Comparison of ENCODE assay signal across 9 mouse cellular contexts in genomic region chr9:83834748-83835313, GRCm38 (mm10). TPM values are rescaled to one million over a fixed set of nuclear protein-coding genes. Genes with fewer than 3 reads are reported as not detected.
DNase-seq lines count a peak whose midpoint lies in the region; ATAC-seq and TF ChIP-seq lines count a peak whose summit lies in the region.
"Had no signal": no experiment of that assay in that cellular context is flagged by ENCODE, and none has a peak within 500 bp of the region (broad histone marks: within the 10 kb centered on the region; RNA-seq: fewer than 3 reads in every experiment).

No protein-coding gene starts in this region.

- intact Hi-C loops in gastrocnemius, postnatal 36 days (cut with DNase I): loop anchor here (5.0 kb wide), 1 partner anchor 87 kb away; no protein-coding TSS in a partner anchor

- no peak overlapping the region for H3K27ac ChIP-seq in embryonic fibroblast, embryonic 13.5 days (ENCODE audit: insufficient read depth, low read length)
- no peak overlapping the region for H3K27ac ChIP-seq in limb, embryonic 11.5 days (replicated peaks; ENCODE audit: low read depth, low read length)
- H3K27ac ChIP-seq in small intestine, adult 2 months (ENCODE audit: insufficient read depth, low read depth, low read length): no peak overlapping the region

- no peak for TF ChIP-seq CTCF in lung, adult 2 months (IDR thresholded peaks at IDR 0.05; ENCODE audit: insufficient read depth, low read length)
- TF ChIP-seq CTCF in embryonic fibroblast, embryonic 13.5 days (IDR thresholded peaks at IDR 0.05; ENCODE audit: borderline replicate concordance, insufficient read depth, low read length): no peak
- TF ChIP-seq CTCF in small intestine, adult 2 months (IDR thresholded peaks at IDR 0.05; ENCODE audit: extremely low read depth, insufficient read length, insufficient replicate concordance, low read depth, low read length): no peak

- peak; percentile 85; the same call in 1 of the 2 replicates for ATAC-seq in limb, embryonic 11.5 days (ENCODE audit: insufficient number of reproducible peaks, low FRiP score, low TSS enrichment, low read depth)

- peak overlapping the region; percentile 96 for H3K4me3 ChIP-seq in lung, adult 2 months (replicated peaks; ENCODE audit: extremely low read depth, low read depth, low read length)
- peak overlapping the region; percentile 80 for H3K4me3 ChIP-seq in embryonic fibroblast, embryonic 13.5 days (ENCODE audit: insufficient read depth, low read length)
- H3K4me3 ChIP-seq in limb, embryonic 11.5 days (ENCODE audit: low read depth, low read length): peak overlapping the region; percentile 72
- H3K4me3 ChIP-seq in small intestine, adult 2 months (ENCODE audit: low read depth, low read length): peak overlapping the region; percentile 78

- no peaks in the 10 kb centered on the region for H3K27me3 ChIP-seq in limb, embryonic 11.5 days (ENCODE audit: control insufficient read depth, insufficient read depth, low read length)
- no peaks in the 10 kb centered on the region for H3K27me3 ChIP-seq in small intestine, adult 2 months (ENCODE audit: control insufficient read depth, insufficient read depth, low read length)

- H3K9ac ChIP-seq in limb, embryonic 11.5 days (ENCODE audit: low read length): peak overlapping the region; percentile 72

- no peak for TF ChIP-seq POLR2A in lung, adult 2 months (IDR thresholded peaks at IDR 0.05; ENCODE audit: borderline replicate concordance, extremely low read depth, low read depth, low read length)
- TF ChIP-seq POLR2A in embryonic fibroblast, embryonic 13.5 days (IDR thresholded peaks at IDR 0.05; ENCODE audit: low read depth, low read length): no peak
- TF ChIP-seq POLR2A in small intestine, adult 2 months (IDR thresholded peaks at IDR 0.05; ENCODE audit: low read depth, low read length): no peak

- no peaks in the 10 kb centered on the region for H3K9me3 ChIP-seq in limb, embryonic 11.5 days (ENCODE audit: control insufficient read depth, low read length)

- H3K4me2 ChIP-seq in limb, embryonic 11.5 days (ENCODE audit: low read depth, severe bottlenecking): peak overlapping the region; percentile 57

- DNase-seq in lung, adult 2 months: no peak
- no peak for DNase-seq in lung, postnatal 4 days
- DNase-seq in limb, embryonic 11.5 days (ENCODE audit: low spot score): no peak
- DNase-seq in gastrocnemius, postnatal 36 days: no peak
- no peak for DNase-seq in gastrocnemius, postnatal 4 days (ENCODE audit: low spot score in 2 of 2)
- DNase-seq in testis, postnatal 10 days (ENCODE audit: low spot score): no peak

- peaks cover 4% of the 10 kb centered on the region; the same call in 1 of the 2 replicates for H3K4me1 ChIP-seq in lung, adult 2 months (ENCODE audit: control insufficient read depth, insufficient read depth, low read length)
- H3K4me1 ChIP-seq in embryonic fibroblast, embryonic 13.5 days (ENCODE audit: control insufficient read depth, insufficient read depth, low read length): no peaks in the 10 kb centered on the region
- no peaks in the 10 kb centered on the region; the same call in 1 of the 2 replicates for H3K4me1 ChIP-seq in limb, embryonic 11.5 days (ENCODE audit: control insufficient read depth, insufficient read depth, low read length)
- H3K4me1 ChIP-seq in small intestine, adult 2 months (ENCODE audit: control insufficient read depth, insufficient read depth, insufficient read length, low read length): no peaks in the 10 kb centered on the region

- WGBS in lung, adult 2 months: under 1% methylated on average over 27 of the region's 27 CpGs
- WGBS in limb, embryonic 11.5 days: 3% methylated on average over 27 of the region's 27 CpGs
- WGBS in small intestine, adult 2 months: under 1% methylated on average over 27 of the region's 27 CpGs

- no peaks in the 10 kb centered on the region for H3K36me3 ChIP-seq in limb, embryonic 11.5 days (ENCODE audit: control insufficient read depth, insufficient read depth, low read length)
- H3K36me3 ChIP-seq in small intestine, adult 2 months (ENCODE audit: control insufficient read depth, insufficient read depth, low read length): no peaks in the 10 kb centered on the region

RNA-seq across cellular contexts. Expression of gene Ttk, which starts 0.3 kb away (rescaled TPM):
- 0.10 and 0.31 TPM in 2 replicates for polyA plus RNA-seq in lung, adult 2 months (2012; rRNA removed)
- 17.5 and 24.7 TPM in 2 replicates for polyA plus RNA-seq in embryonic fibroblast, embryonic 13.5 days (2011; ENCODE audit: insufficient read length, low read depth, missing spikeins)
- polyA plus RNA-seq in limb, embryonic 11.5 days (2014; fragmentation: Nextera tagmentation; extraction: Ambion mirVana): 55.8 and 56.8 TPM in 2 replicates
- 0.23 and 0.47 TPM in 2 replicates for polyA plus RNA-seq in small intestine, adult 2 months (2012; rRNA removed)
- total RNA-seq in gastrocnemius, postnatal 36 days (2021): under 1 TPM; 0.35 to 0.38 TPM
- 1 to 10 TPM; 9.4 to 9.7 TPM for total RNA-seq in gastrocnemius, postnatal 4 days (2021)

RNA-seq across cellular contexts. Expression of gene Elovl4, which starts 28.8 kb away (rescaled TPM):
- 0.60 and 30.6 TPM in 2 replicates for polyA plus RNA-seq in lung, adult 2 months (2012; rRNA removed)
- 3.7 and 6.1 TPM in 2 replicates for polyA plus RNA-seq in embryonic fibroblast, embryonic 13.5 days (2011; ENCODE audit: insufficient read length, low read depth, missing spikeins)
- 20.2 and 21.1 TPM in 2 replicates for polyA plus RNA-seq in limb, embryonic 11.5 days (2014; fragmentation: Nextera tagmentation; extraction: Ambion mirVana)
- 0.70 and 0.96 TPM in 2 replicates for polyA plus RNA-seq in small intestine, adult 2 months (2012; rRNA removed)
- under 1 TPM in 1 of 2 experiments, not detected in 1; 0.47 TPM for total RNA-seq in gastrocnemius, postnatal 36 days (2021)
- 1 to 10 TPM; 1.0 to 1.2 TPM for total RNA-seq in gastrocnemius, postnatal 4 days (2021)
- total RNA-seq: neutrophil, adult 5-6 weeks had no signal

Comparison
In these comparisons a context has a peak if more than half of its experiments do, and no peak if none do; other contexts are left out.
1. RNA of gene Ttk, which starts 0.3 kb away (polyA plus RNA-seq): 55.8 to 56.8 TPM in limb, embryonic 11.5 days and 17.5 to 24.7 TPM in embryonic fibroblast, embryonic 13.5 days; 0.23 to 0.47 TPM in small intestine, adult 2 months and 0.10 to 0.31 TPM in lung, adult 2 months; every median in the first group is over 10 times any median in the second.
2. Peak in every context shown above with its lines, with median percentiles within 50 percentile points of each other: H3K4me3 ChIP-seq.